Mouse (Mus musculus) liver, embryonic 12.5 days (tissue): ENCODE data around the gene Far1. TPM values are rescaled to one million over a fixed set of nuclear protein-coding genes. Genes with fewer than 3 reads are reported as not detected.
A peak's percentile ranks its signal among the peaks of the same experiment; 100 is the strongest.

Source experiments
- ATAC-seq: fragments of 200-750 bp; cut with Nextera tagmentation; 2 replicates; pipeline ENCODE4 v1.8.0; 2017; ENCODE audit warnings: moderate number of reproducible peaks, mild to moderate bottlenecking, moderate library complexity
- H3K27ac ChIP-seq: fragments of 300-500 bp; sonication (generic); 2 replicates; pipeline ENCODE4 v1.5.1; 2016; ENCODE audit warnings: mild to moderate bottlenecking
- H3K27me3 ChIP-seq: fragments of 300-500 bp; sonication (generic); replicated peaks from 2 replicates; pipeline ENCODE4 v1.6.1; 2016; ENCODE audit warnings: mild to moderate bottlenecking, moderate library complexity
- H3K36me3 ChIP-seq: fragments of 300-500 bp; sonication (generic); 2 replicates; pipeline ENCODE4 v1.6.1; 2016; ENCODE audit warnings: mild to moderate bottlenecking, moderate library complexity
- H3K4me1 ChIP-seq: fragments of 300-500 bp; sonication (generic); 2 replicates; pipeline ENCODE4 v1.6.1; 2016
- H3K4me2 ChIP-seq: fragments of 300-500 bp; sonication (generic); 2 replicates; pipeline ENCODE4 v1.6.1; 2016; ENCODE audit warnings: mild to moderate bottlenecking, moderate library complexity
- H3K4me3 ChIP-seq: fragments of 300-500 bp; sonication (generic); 2 replicates; pipeline ENCODE4 v1.5.1; 2016; ENCODE audit warnings: mild to moderate bottlenecking, moderate library complexity
- H3K9ac ChIP-seq: fragments of 300-500 bp; sonication (generic); 2 replicates; pipeline ENCODE4 v1.6.1; 2016; ENCODE audit warnings: mild to moderate bottlenecking, moderate library complexity
- H3K9me3 ChIP-seq: fragments of 300-500 bp; sonication (generic); replicated peaks from 2 replicates; pipeline ENCODE4 v1.6.1; 2016; ENCODE audit warnings: mild to moderate bottlenecking, moderate library complexity
- WGBS: fragments of 180-500 bp; shearing (Covaris S2); methylation state at CpG from one replicate; pipeline ENCODE4 v1.1.7; 2016; ENCODE audit not compliant: insufficient replicate concordance; 5-methylcytosine and 5-hydroxymethylcytosine counted together
- polyA plus RNA-seq: library from polyadenylated mRNA; unstranded; fragments of >200 nt; fragmentation: Nextera tagmentation; extraction: Ambion mirVana; gene quantifications from 2 replicates; pipeline ENCODE4 v1.2.1, GENCODE M21; 2016

Gene Far1
- polyA plus RNA-seq: 33.1 and 37.9 TPM in 2 replicates

DNA sequence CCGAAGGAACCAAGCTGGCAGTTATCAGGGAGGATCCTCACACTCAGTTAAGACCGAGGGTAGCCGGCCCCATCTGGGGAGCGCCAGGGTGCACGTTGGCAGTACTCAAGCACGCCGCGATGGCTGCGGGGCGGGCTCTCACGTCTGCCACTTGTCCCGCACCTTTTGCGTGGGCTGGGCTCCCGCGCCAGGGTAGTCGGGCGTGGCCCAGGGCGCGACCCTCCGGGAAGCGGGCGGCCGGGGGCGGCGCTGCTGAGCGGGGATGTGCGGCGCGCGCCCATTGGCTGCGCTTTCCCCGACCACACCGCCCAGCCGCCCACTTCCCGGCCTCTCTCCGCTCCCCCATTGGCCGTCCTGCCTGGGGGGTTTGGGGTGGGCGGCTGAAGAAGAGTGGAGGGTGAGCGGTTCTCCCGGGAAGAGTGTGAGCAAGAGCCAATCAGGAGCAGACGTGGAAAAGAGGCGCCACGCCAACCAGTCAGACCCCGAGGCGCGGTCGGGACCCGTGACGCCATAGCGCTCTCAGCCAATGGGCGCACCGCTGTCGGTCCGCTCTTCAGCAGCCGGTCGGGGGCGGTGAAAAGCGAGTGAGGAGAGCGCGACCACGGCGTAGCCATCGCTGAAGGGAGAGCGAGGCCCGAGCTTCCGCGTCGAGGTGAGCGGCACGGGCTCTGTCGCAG lies at the start of gene Far1:
Gene Far1 (plus strand): TSS at position 549 of the 677 bp plus-strand sequence.
- Histone ChIP-seq H3K4me1 (peaks cover 45% of the 10 kb centered on the region), H3K27ac (peak within 1 kb of the TSS; percentile 85), H3K36me3 (no peaks in the 10 kb centered on the region), H3K9ac (peak within 1 kb of the TSS; percentile 85), H3K9me3 (no peaks in the 10 kb centered on the region), H3K4me3 (peak within 1 kb of the TSS; percentile 81), H3K27me3 (0 out of 2 replicates have a peak, but pooled peaks cover 10% of the 10 kb centered on the region), H3K4me2 (peak within 1 kb of the TSS; percentile 94)
- WGBS: under 1% methylated on average over 70 of the region's 71 CpGs
- peak; percentile 95 for ATAC-seq

DNA sequence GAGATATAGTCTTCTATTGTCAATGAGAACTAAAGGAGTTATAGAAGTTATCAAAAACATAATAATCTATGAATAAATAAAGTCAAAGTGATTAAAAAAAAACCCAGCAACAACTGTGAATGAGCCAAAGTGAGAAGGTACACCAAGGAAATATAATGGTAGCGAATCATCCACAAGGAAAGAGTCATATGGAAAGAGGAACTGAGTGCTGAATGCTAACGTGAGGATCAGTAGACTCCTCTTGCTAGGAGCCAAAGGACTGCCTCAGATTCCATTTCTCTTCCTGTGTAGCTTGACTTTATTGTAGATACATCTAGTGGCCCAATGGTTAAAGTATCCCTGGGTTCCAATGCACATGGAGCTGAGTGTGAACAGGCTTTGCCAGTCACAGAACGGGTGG lies 45.3 kb upstream of the Far1 start:
- 48% methylated on average over 3 of the region's 3 CpGs for WGBS
- H3K36me3 ChIP-seq: no peaks in the 10 kb centered on the region
- H3K27me3 ChIP-seq: no peaks in the 10 kb centered on the region
- no peak overlapping the region for H3K9ac ChIP-seq
- no peak overlapping the region for H3K4me2 ChIP-seq
- H3K27ac ChIP-seq: no peak overlapping the region
- no peak for ATAC-seq
- H3K4me1 ChIP-seq: no peaks in the 10 kb centered on the region
- H3K9me3 ChIP-seq: no peaks in the 10 kb centered on the region
- H3K4me3 ChIP-seq: no peak overlapping the region

DNA sequence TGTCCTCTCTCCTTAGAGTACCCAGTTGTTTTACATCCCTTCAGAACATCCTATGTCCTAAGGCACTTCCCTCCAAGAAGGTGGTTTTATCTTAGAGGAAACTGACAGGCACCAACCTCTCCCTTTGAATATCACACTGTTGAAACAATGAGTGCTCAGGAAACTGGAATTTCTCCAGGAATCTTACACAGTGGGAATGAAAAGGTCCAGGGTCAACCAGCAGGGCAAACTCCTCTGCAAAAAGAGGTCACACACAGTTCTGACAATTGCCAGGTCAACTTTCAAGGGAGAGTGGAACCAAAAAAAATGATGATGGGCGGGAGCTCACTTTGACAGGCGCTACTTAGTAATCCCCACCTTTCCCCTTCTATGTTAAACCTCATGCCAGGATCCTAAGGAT lies 43.0 kb upstream of the Far1 start:
- 69% methylated on average over 2 of the region's 2 CpGs for WGBS
- H3K9ac ChIP-seq: no peak overlapping the region
- H3K27ac ChIP-seq: no peak overlapping the region
- H3K27me3 ChIP-seq: no peaks in the 10 kb centered on the region
- H3K4me2 ChIP-seq: no peak overlapping the region
- no peaks in the 10 kb centered on the region for H3K36me3 ChIP-seq
- no peaks in the 10 kb centered on the region for H3K4me1 ChIP-seq
- ATAC-seq: no peak
- H3K9me3 ChIP-seq: no peaks in the 10 kb centered on the region
- no peak overlapping the region for H3K4me3 ChIP-seq

DNA sequence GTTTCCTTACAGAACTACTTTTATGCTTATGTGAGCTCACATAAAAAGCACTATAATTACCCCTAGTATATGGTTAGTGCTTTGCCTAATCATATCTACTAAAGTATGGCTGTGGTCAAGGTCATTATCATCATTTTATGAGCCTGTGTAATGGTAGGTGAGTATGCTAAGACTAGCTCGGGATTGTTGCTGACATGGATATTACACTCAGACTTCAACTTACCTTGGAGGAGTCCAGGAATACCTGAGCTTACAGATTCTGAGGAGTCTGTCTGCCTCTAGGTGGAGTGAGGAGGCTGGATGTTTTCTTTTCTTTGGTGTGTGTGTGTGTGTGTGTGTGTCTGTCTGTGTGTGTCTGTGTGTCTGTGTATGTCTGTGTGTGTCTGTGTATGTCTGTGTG lies 42.0 kb upstream of the Far1 start:
- WGBS: 50% methylated on average over 1 of the region's 1 CpGs
- no peak overlapping the region for H3K9ac ChIP-seq
- no peak for ATAC-seq
- H3K9me3 ChIP-seq: no peaks in the 10 kb centered on the region
- H3K4me3 ChIP-seq: no peak overlapping the region
- H3K36me3 ChIP-seq: no peaks in the 10 kb centered on the region
- no peaks in the 10 kb centered on the region for H3K4me1 ChIP-seq
- no peak overlapping the region for H3K27ac ChIP-seq
- no peak overlapping the region for H3K4me2 ChIP-seq
- no peaks in the 10 kb centered on the region for H3K27me3 ChIP-seq

DNA sequence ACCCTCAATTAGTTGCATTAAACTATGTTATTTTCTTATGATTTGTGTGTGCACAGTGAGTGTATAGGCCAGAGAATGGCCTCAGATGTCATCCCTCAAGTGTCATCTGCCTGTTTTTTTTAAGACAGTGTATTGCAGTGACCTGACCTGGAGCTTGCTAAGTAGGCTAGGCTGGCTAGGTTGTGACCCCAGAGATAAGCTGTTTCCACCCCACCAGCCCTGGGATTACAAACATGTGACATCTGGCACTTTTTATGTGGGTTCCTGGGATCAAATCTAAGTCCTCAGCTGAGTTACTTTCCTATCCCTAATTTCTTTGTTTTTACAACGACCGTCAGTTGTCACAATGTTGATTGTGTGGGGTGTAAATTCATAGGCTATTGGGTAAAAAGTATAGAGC lies 17.8 kb upstream of the Far1 start:
- 67% methylated on average over 2 of the region's 2 CpGs for WGBS
- no peak overlapping the region for H3K4me3 ChIP-seq

DNA sequence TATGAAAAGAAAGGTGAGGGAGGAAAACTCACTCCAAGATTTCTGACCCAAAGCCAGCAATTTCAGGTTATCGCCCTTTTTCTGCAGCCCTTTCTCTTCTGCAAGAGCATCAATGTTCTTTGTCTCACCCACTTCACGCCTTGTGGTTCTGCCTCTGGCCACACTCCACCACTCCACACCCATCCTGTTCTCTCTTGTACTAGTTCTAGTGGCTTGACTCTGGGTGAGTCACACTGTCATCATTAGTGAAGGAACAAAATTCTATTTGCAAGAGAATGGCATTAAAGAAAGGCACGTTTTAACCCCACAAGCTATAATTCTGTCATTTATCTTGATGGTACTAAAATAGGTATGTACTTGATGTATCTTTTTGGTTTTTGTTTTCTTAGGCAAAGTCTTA lies 15.2 kb upstream of the Far1 start:
- Histone ChIP-seq H3K36me3 (no peaks in the 10 kb centered on the region), H3K9me3 (no peaks in the 10 kb centered on the region), H3K27me3 (no peaks in the 10 kb centered on the region), H3K4me1 (no peaks in the 10 kb centered on the region), H3K9ac (no peak overlapping the region), H3K4me3 (no peak overlapping the region), H3K27ac (no peak overlapping the region), H3K4me2 (no peak overlapping the region)
- no peak for ATAC-seq
- 64% methylated on average over 3 of the region's 3 CpGs for WGBS

More for the DNA sequence above, 17.8 kb upstream of the Far1 start:
- no peak for ATAC-seq
- no peaks in the 10 kb centered on the region for H3K36me3 ChIP-seq
- H3K4me1 ChIP-seq: no peaks in the 10 kb centered on the region
- no peaks in the 10 kb centered on the region for H3K27me3 ChIP-seq
- no peak overlapping the region for H3K9ac ChIP-seq
- H3K9me3 ChIP-seq: no peaks in the 10 kb centered on the region
- no peak overlapping the region for H3K27ac ChIP-seq
- no peak overlapping the region for H3K4me2 ChIP-seq

DNA sequence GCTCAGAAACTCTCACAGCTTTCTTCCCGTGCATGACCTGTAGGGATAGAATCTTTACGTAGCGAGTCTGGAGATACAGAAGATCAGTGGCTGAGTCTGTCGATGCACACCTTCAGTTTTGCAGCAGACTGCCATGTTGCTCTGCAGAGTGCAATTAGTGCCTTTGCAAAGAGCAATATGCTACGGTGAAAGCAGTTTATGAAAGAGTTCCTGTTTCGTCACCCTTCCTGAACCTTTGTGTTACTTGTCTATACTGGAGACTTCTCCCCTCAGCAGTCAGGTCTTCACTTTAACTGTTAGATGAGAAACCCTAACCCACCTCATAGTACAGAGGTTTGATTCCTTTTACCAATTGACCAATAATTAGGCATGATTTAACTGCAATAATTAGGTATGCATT lies 13.8 kb upstream of the Far1 start:
- no peaks in the 10 kb centered on the region for H3K9me3 ChIP-seq
- ATAC-seq: no peak
- H3K4me1 ChIP-seq: no peaks in the 10 kb centered on the region
- H3K4me2 ChIP-seq: no peak overlapping the region
- 62% methylated on average over 6 of the region's 6 CpGs for WGBS
- no peak overlapping the region for H3K4me3 ChIP-seq
- H3K36me3 ChIP-seq: no peaks in the 10 kb centered on the region
- H3K9ac ChIP-seq: no peak overlapping the region
- H3K27ac ChIP-seq: no peak overlapping the region
- no peaks in the 10 kb centered on the region for H3K27me3 ChIP-seq

DNA sequence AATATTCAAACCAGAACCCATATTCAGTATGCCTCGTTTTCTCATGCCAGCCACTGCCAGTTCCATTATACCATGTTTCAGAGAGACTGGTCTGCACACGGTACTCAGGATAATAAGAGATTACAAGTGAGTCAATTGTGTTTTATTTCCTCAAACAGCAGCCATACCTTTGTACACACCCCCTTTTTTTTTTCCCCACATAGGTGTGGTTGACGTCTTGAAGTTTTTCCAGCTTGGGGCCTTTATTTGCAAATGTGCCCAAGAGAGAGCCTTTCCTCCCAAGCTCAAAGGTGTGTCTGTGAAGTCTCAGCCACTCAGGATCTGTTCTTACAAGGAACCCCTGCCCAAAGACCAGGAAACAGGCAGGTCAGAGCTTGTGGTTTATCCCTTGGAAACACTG lies 11.2 kb upstream of the Far1 start:
- no peak overlapping the region for H3K4me3 ChIP-seq
- no peak overlapping the region for H3K27ac ChIP-seq
- H3K4me1 ChIP-seq: no peaks in the 10 kb centered on the region
- H3K9ac ChIP-seq: no peak overlapping the region
- no peaks in the 10 kb centered on the region for H3K27me3 ChIP-seq
- H3K4me2 ChIP-seq: no peak overlapping the region
- no peaks in the 10 kb centered on the region for H3K36me3 ChIP-seq
- 52% methylated on average over 3 of the region's 3 CpGs for WGBS
- no peak for ATAC-seq
- H3K9me3 ChIP-seq: no peaks in the 10 kb centered on the region

DNA sequence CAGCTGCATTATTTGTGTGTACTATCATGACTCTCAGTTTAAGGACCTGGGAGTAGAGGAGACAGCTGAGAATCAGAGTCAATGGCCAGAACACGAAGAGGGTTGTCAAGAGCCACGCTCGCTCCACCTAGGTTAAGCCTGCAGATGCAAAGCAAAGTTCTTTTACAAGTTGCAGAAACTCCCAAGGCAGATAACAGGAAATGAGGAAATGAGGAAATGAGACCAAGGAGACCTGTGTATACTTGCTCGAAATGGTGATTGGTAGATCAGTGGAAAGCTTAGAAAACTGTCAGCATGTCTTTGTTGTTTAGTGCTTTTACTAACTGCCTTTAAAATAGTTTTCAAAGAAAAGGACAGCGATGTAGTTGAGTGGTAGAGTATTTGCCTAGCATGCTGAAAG lies 8.6 kb upstream of the Far1 start:
- Histone ChIP-seq H3K27ac (no peak overlapping the region), H3K4me3 (no peak overlapping the region), H3K9ac (no peak overlapping the region), H3K4me1 (no peaks in the 10 kb centered on the region), H3K36me3 (no peaks in the 10 kb centered on the region), H3K27me3 (0 out of 2 replicates have a peak, but pooled peaks cover 7% of the 10 kb centered on the region), H3K4me2 (no peak overlapping the region), H3K9me3 (no peaks in the 10 kb centered on the region)
- WGBS: 46% methylated on average over 5 of the region's 5 CpGs
- ATAC-seq: no peak

DNA sequence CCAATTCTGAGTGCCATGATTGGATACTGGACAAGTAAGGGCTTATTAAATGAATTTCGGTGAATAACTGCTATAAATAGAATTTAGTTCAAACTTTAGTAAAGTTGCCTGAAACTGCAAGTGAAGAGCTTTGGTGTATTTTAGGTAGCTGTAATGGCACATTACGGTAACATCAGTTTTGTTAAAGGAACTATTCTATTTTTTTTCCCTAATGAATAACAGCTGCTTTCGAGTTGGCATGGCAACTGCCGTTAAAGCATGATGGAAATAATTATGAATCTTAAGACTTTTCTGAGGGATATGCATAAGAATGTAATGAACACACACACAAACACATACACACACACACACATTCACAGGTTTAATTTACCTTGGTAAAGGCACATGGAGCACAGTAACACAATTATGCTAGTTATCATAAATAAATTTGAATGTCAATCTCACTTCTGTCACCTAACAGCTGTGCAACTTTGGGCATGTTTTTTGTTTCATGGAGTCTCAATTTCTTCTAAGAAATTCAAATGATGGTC lies 8.1 kb upstream of the Far1 start:
- H3K27me3 ChIP-seq: 0 out of 2 replicates have a peak, but pooled peaks cover 10% of the 10 kb centered on the region
- H3K36me3 ChIP-seq: no peaks in the 10 kb centered on the region
- no peak overlapping the region for H3K27ac ChIP-seq
- ATAC-seq: no peak
- H3K4me3 ChIP-seq: no peak overlapping the region
- no peak overlapping the region for H3K9ac ChIP-seq
- H3K4me1 ChIP-seq: no peaks in the 10 kb centered on the region
- H3K9me3 ChIP-seq: no peaks in the 10 kb centered on the region
- no peak overlapping the region for H3K4me2 ChIP-seq
- 81% methylated on average over 4 of the region's 4 CpGs for WGBS

DNA sequence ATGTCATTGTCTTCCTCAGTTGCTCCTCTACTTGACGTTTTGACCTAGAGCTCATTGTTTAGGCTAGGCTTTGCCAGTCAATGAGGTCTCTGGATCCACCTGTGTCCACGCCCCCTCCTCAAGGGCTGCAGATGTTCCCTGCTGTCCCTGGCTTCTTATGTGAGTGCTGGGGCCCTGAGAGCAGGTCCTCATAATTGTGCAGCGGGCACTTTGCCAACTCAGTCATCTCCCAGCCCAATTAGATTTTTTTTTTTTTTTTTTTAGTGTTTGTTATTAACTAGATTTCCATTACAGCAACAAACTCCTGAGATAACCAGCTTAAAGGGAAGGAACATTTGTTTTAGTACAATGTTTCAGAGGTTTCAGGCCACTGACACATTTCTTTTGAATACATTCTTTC lies 5.8 kb upstream of the Far1 start:
- H3K4me1 ChIP-seq: peaks cover 18% of the 10 kb centered on the region
- no peak overlapping the region for H3K4me2 ChIP-seq
- H3K9me3 ChIP-seq: no peaks in the 10 kb centered on the region
- H3K27me3 ChIP-seq: 0 out of 2 replicates have a peak, but pooled peaks cover 10% of the 10 kb centered on the region
- no peaks in the 10 kb centered on the region for H3K36me3 ChIP-seq
- 47% methylated on average over 3 of the region's 3 CpGs for WGBS
- no peak overlapping the region for H3K27ac ChIP-seq
- H3K9ac ChIP-seq: no peak overlapping the region
- no peak overlapping the region for H3K4me3 ChIP-seq
- ATAC-seq: no peak

DNA sequence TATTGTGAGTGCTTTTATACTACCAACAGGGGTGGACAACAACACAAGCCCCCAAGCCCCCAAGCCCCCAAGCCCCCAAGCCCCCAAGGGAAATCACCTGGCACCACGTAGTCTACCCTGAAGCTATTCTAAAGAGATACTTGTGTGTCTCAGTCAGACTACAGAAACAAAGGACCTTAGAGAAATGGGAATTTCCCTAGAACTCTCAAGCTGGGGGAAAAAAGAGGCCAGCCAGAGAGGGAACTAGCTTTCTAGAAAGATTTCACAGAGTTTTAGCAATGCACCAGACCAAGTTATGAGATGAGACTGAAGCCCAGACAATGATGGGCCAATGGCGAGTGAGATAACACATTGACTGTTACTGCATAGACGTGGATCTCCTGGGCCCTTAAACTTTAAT lies 2.2 kb upstream of the Far1 start:
- Histone ChIP-seq H3K9ac (no peak overlapping the region), H3K9me3 (no peaks in the 10 kb centered on the region), H3K4me3 (no peak overlapping the region), H3K36me3 (no peaks in the 10 kb centered on the region), H3K27me3 (0 out of 2 replicates have a peak, but pooled peaks cover 10% of the 10 kb centered on the region), H3K27ac (no peak overlapping the region), H3K4me1 (peaks cover 40% of the 10 kb centered on the region), H3K4me2 (no peak overlapping the region)
- ATAC-seq: no peak
- 53% methylated on average over 3 of the region's 3 CpGs for WGBS
